Mouse (Mus musculus) embryonic facial prominence, embryonic 14.5 days (tissue): Measurements from ENCODE around the gene Surf1. TPM values are rescaled to one million over a fixed set of nuclear protein-coding genes. Genes with fewer than 3 reads are reported as not detected.

Experiments used
- ATAC-seq: fragments of 200-750 bp; cut with Nextera tagmentation; 2 replicates; pipeline ENCODE4 v1.8.0; 2017; ENCODE audit warnings: low read depth, moderate number of reproducible peaks, moderate TSS enrichment
- DNase-seq: peaks from one replicate; pipeline ENCODE4 v3.0.0-alpha.2; 2015; ENCODE audit warnings: low spot score
- H3K27ac ChIP-seq: fragments of 300-500 bp; sonication (generic); replicated peaks from 2 replicates; pipeline ENCODE4 v1.5.1; 2014; ENCODE audit warnings: low read depth, mild to moderate bottlenecking, low read length, moderate library complexity
- H3K27me3 ChIP-seq: fragments of 300-500 bp; sonication (generic); replicated peaks from 2 replicates; pipeline ENCODE4 v1.6.1; 2014; ENCODE audit warnings: low read length; ENCODE audit not compliant: control insufficient read depth, insufficient read depth
- H3K36me3 ChIP-seq: fragments of 300-500 bp; sonication (generic); 2 replicates; pipeline ENCODE4 v1.6.1; 2014; ENCODE audit warnings: low read length, mixed read lengths; ENCODE audit not compliant: control insufficient read depth, insufficient read depth
- H3K4me1 ChIP-seq: fragments of 300-500 bp; sonication (generic); 2 replicates; pipeline ENCODE4 v1.6.1; 2014; ENCODE audit warnings: antibody characterized with exemption, low read length; ENCODE audit not compliant: control insufficient read depth, insufficient read depth
- H3K4me2 ChIP-seq: fragments of 300-500 bp; sonication (generic); 2 replicates; pipeline ENCODE4 v1.6.1; 2014; ENCODE audit warnings: low read depth, mild to moderate bottlenecking, low read length, moderate library complexity, mixed read lengths
- H3K4me3 ChIP-seq: fragments of 300-500 bp; sonication (generic); 2 replicates; pipeline ENCODE4 v1.5.1; 2014; ENCODE audit warnings: low read depth, mild to moderate bottlenecking, low read length
- H3K9ac ChIP-seq: fragments of 300-500 bp; sonication (generic); 2 replicates; pipeline ENCODE4 v1.6.1; 2014; ENCODE audit warnings: low read depth, mild to moderate bottlenecking, low read length, moderate library complexity, mixed read lengths
- H3K9me3 ChIP-seq: fragments of 300-500 bp; sonication (generic); 2 replicates; pipeline ENCODE4 v1.6.1; 2016; ENCODE audit warnings: low read length; ENCODE audit not compliant: control insufficient read depth
- WGBS: fragments of 180-500 bp; shearing (Covaris S2); extraction: QIAGEN DNeasy Blood & Tissue Kit; methylation state at CpG from one replicate; pipeline ENCODE4 v1.1.7; 2014; 5-methylcytosine and 5-hydroxymethylcytosine counted together
- polyA plus RNA-seq: library from polyadenylated mRNA; unstranded; fragments of >200 nt; fragmentation: Nextera tagmentation; extraction: Ambion mirVana; gene quantifications from 2 replicates; pipeline ENCODE4 v1.2.1, GENCODE M21; 2014

The Surf1 gene
- polyA plus RNA-seq, 1 experiment from 2014 or later = 42.9 TPM

DNA sequence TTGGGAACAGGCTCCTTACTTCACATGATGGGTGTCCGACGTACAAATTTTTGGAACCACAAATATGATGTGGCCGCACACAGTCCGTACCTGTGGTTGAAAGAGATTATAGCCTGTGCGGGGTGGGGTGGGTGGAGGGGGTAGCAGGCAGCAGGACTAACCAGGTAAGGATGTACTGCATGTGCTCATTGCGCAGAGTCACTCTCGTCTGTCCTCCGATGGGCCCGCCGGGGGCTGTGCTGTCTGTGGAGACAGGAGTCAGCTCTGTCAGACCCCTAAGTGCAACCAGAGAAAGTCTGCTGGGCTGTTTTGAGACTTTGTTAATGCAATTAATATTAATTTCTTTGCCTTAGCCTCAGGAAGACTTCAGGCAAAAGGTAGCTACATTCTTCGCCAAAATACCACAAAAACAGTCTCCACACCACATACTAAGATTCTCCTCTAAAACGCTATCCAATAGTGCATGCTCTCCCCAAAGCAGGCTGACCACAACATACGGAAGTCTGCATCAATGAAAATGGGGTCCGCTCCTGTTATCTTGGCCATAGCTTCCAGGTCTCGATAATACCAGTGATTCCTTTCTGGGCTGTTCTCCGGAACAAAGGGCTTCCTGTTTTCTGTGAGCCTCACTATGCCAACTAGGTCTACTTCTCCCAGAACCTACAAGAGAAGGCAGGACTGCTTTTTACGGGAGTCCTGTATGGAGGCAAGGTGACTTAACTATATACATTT lies 2.7 kb downstream of the Surf1 start:
- no peak for ATAC-seq
- peaks cover 44% of the 10 kb centered on the region for H3K36me3 ChIP-seq
- H3K27ac ChIP-seq = no peak overlapping the region
- no peaks in the 10 kb centered on the region for H3K9me3 ChIP-seq
- WGBS = 80% methylated on average over 17 of the region's 17 CpGs
- peaks cover 30% of the 10 kb centered on the region for H3K4me1 ChIP-seq
- H3K4me2 ChIP-seq = no peak overlapping the region
- no peak overlapping the region for H3K9ac ChIP-seq
- no peak for DNase-seq
- no peaks in the 10 kb centered on the region for H3K27me3 ChIP-seq
- H3K4me3 ChIP-seq = no peak overlapping the region

GRCm38 (mm10) chr2:26912253-26912770 lies 4.0 kb downstream of the Surf1 start:
- DNase-seq = no peak
- no peak for ATAC-seq
- no peak overlapping the region for H3K27ac ChIP-seq
- peaks cover 50% of the 10 kb centered on the region for H3K36me3 ChIP-seq
- H3K9ac ChIP-seq = peak overlapping the region; percentile 98
- WGBS = 74% methylated on average over 5 of the region's 5 CpGs
- no peaks in the 10 kb centered on the region for H3K27me3 ChIP-seq
- H3K9me3 ChIP-seq = no peaks in the 10 kb centered on the region
- H3K4me1 ChIP-seq = peaks cover 27% of the 10 kb centered on the region
- H3K4me3 ChIP-seq = peak overlapping the region; percentile 85
- H3K4me2 ChIP-seq = peak overlapping the region; percentile 95

DNA sequence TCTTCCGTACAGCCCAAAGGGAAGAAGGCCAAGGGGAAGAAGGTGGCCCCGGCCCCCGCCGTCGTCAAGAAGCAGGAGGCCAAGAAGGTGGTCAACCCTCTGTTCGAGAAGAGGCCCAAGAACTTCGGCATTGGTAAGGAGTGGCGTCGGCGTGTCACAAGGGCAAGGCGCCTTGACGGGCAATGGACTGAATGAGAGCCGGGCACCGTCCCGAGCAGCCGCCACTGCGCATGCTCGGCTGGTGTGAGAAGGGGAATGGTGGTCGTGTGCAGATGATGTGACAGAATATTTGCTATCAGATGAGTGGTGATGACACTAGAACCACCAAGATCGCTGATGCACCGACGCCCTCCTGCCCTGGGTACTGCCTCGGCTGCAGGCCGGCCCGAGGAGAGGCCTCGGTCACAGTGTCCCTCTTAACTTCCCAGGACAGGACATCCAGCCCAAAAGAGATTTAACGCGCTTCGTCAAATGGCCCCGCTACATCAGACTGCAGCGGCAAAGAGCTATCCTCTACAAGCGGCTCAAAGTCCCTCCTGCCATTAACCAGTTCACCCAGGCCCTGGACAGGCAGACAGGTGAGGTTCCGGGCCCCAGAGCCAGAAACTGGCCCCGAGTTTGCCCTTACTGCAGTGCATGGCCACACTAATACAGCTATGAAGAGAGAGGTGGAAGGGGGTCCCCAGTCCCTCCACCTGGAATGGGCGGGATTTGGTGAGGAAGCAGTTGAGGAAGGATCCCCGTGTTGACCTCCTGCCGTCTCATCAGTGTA lies 5.2 kb downstream of the Surf1 start:
- H3K4me2 ChIP-seq = peak overlapping the region; percentile 95
- peaks cover 22% of the 10 kb centered on the region for H3K4me1 ChIP-seq
- peak overlapping the region; percentile 85 for H3K4me3 ChIP-seq
- H3K9me3 ChIP-seq = no peaks in the 10 kb centered on the region
- peak overlapping the region; percentile 98 for H3K9ac ChIP-seq
- DNase-seq = peak; percentile 60
- peak overlapping the region; percentile 91 for H3K27ac ChIP-seq
- H3K27me3 ChIP-seq = no peaks in the 10 kb centered on the region
- H3K36me3 ChIP-seq = peaks cover 61% of the 10 kb centered on the region
- peak; percentile 27; the same call in 1 of the 2 replicates for ATAC-seq
- 1% methylated on average over 35 of the region's 37 CpGs for WGBS

- Histone ChIP-seq H3K36me3 (peaks cover 69% of the 10 kb centered on the region), H3K9me3 (no peaks in the 10 kb centered on the region), H3K4me3 (peak within 1 kb of the TSS; percentile 85), H3K9ac (peak within 1 kb of the TSS; percentile 98), H3K27me3 (no peaks in the 10 kb centered on the region), H3K4me1 (peaks cover 17% of the 10 kb centered on the region), H3K4me2 (peak within 1 kb of the TSS; percentile 95), H3K27ac (peak within 1 kb of the TSS; percentile 91)
- peak; percentile 99 for DNase-seq
- under 1% methylated on average over 45 of the region's 74 CpGs for WGBS
- peak; percentile 94 for ATAC-seq
Measured at GRCm38 (mm10) chr2:26910124-26910993, 6.0 kb downstream of the Surf1 start, which contains the start of the genes Med22 and Rpl7a. Med22 (minus strand) TSS chr2:26910677. Rpl7a (plus strand) TSS chr2:26910764.

GRCm38 (mm10) chr2:26909387-26909784 lies 6.9 kb downstream of the Surf1 start:
- Histone ChIP-seq H3K9me3 (no peaks in the 10 kb centered on the region), H3K4me3 (peak overlapping the region; percentile 85), H3K4me1 (peaks cover 15% of the 10 kb centered on the region), H3K27ac (peak overlapping the region; percentile 88; the same call in 1 of the 2 replicates), H3K9ac (peak overlapping the region; percentile 98), H3K4me2 (peak overlapping the region; percentile 83), H3K36me3 (peaks cover 71% of the 10 kb centered on the region), H3K27me3 (no peaks in the 10 kb centered on the region)
- ATAC-seq (no peak), DNase-seq (no peak)

DNA sequence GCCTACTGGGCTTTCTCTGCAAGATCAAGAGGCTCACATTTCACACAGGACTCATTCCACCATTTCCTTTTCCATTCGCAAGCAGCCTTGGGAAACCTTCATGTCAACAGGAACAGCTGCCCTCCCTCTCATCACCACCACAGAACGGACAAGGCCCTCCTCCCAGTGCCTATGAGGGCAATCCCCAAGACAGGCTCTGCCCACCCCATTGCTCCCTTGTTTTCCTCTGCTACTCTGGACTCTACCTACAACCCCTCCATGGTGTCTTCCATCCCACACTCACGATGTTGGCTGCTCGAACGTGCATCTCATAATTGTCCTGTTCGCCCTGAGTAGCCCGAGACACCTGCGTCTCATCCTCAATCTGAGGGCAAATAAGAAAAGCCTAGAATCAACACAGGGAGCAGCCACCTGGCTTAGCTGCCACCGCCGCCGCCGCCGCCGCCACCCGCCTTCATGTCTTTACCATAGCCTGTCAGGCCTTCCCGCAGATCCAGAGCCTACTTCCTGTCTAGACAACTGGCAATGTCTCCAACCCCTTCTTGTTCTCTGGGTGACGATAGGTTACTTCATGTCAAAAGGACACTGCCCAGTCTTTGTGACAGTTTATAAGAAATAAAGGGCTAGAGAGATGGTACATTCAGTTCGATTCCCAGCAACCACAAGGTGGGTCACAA lies 7.5 kb downstream of the Surf1 start:
- H3K4me3 ChIP-seq = peak overlapping the region; percentile 85
- H3K4me2 ChIP-seq = peak overlapping the region; percentile 83
- 76% methylated on average over 18 of the region's 18 CpGs for WGBS
- H3K4me1 ChIP-seq = peaks cover 16% of the 10 kb centered on the region
- no peak overlapping the region for H3K27ac ChIP-seq
- H3K9ac ChIP-seq = peak overlapping the region; percentile 98
- no peak for DNase-seq
- H3K36me3 ChIP-seq = peaks cover 67% of the 10 kb centered on the region
- ATAC-seq = no peak
- H3K27me3 ChIP-seq = no peaks in the 10 kb centered on the region
- no peaks in the 10 kb centered on the region for H3K9me3 ChIP-seq

GRCm38 (mm10) chr2:26907109-26907508 lies 9.2 kb downstream of the Surf1 start:
- no peaks in the 10 kb centered on the region for H3K27me3 ChIP-seq
- H3K36me3 ChIP-seq = peaks cover 49% of the 10 kb centered on the region
- WGBS = 52% methylated on average over 4 of the region's 4 CpGs
- ATAC-seq (no peak), DNase-seq (peak; percentile 16)
- peaks cover 19% of the 10 kb centered on the region for H3K4me1 ChIP-seq
- no peaks in the 10 kb centered on the region for H3K9me3 ChIP-seq
- no peak overlapping the region for H3K4me3 ChIP-seq
- H3K9ac ChIP-seq = no peak overlapping the region
- no peak overlapping the region for H3K27ac ChIP-seq
- H3K4me2 ChIP-seq = no peak overlapping the region
